Mouse (Mus musculus) limb, embryonic 13.5 days (tissue): Measurements from ENCODE around the gene Robo2. TPM values are rescaled to one million over a fixed set of nuclear protein-coding genes. Genes with fewer than 3 reads are reported as not detected.

Experiments used
- microRNA counts: library from miRNA; unstranded; fragments of <30 nt; microRNA quantifications from one replicate; lab custom pipeline; 2016
- microRNA-seq: library from miRNA; unstranded; fragments of <30 nt; microRNA quantifications from one replicate; pipeline ENCODE4, GENCODE M21; 2016
- polyA plus RNA-seq: library from polyadenylated mRNA; unstranded; fragments of >200 nt; fragmentation: Nextera tagmentation; extraction: Ambion mirVana; gene quantifications from 2 replicates; pipeline ENCODE4 v1.2.1, GENCODE M21; 2015

The Robo2 gene
- polyA plus RNA-seq, 1 experiment from 2014 or later = 76.3 TPM

MicroRNA genes within 50 kb of the gene (microRNA counts, 519-probe panel; counts per million panel counts)
- 2,078 counts per million, percentile 27 among the panel's probes with 10 or more counts for microRNA mmu-miR-691 (lab: Ali Mortazavi, UCI)

Small RNAs within 50 kb of the gene (microRNA-seq; reads per million reads assigned to microRNA genes)
- gene Gm24272 = not detected
- not detected for gene Mir691
